Mouse (Mus musculus) thymus, adult 2 months (tissue): ENCODE measurements around the gene Mitf. TPM values are rescaled to one million over a fixed set of nuclear protein-coding genes. Genes with fewer than 3 reads are reported as not detected.

ENCODE experiments used
- DNase-seq: peaks from one replicate; pipeline ENCODE4 v3.0.0; 2021
- H3K27ac ChIP-seq: fragments of 200-500 bp; 2 replicates; pipeline ENCODE4 v1.5.1; 2012; ENCODE audit warnings: low read length, control low read depth; ENCODE audit not compliant: control insufficient read depth, insufficient read depth
- H3K27me3 ChIP-seq: fragments of 200-500 bp; 2 replicates; pipeline ENCODE4 v1.6.1; 2012; ENCODE audit warnings: mild to moderate bottlenecking, low read length, moderate library complexity, mixed read lengths; ENCODE audit not compliant: control insufficient read depth, insufficient read depth
- H3K36me3 ChIP-seq: fragments of 200-500 bp; 2 replicates; pipeline ENCODE4 v1.6.1; 2012; ENCODE audit warnings: mild to moderate bottlenecking, low read length, moderate library complexity; ENCODE audit not compliant: control insufficient read depth, insufficient read depth
- H3K4me1 ChIP-seq: fragments of 200-500 bp; replicated peaks from 2 replicates; pipeline ENCODE4 v1.6.1; 2012; ENCODE audit warnings: low read length; ENCODE audit not compliant: control insufficient read depth, insufficient read depth
- H3K4me3 ChIP-seq: fragments of 200-500 bp; 2 replicates; pipeline ENCODE4 v1.5.1; 2012; ENCODE audit warnings: mild to moderate bottlenecking, low read length, control low read depth, moderate library complexity; ENCODE audit not compliant: control insufficient read depth, insufficient read depth
- CTCF ChIP-seq: fragments of 200-500 bp; IDR thresholded peaks from 2 replicates; pipeline ENCODE4 v1.5.1; 2012; ENCODE audit warnings: mild to moderate bottlenecking, control low read depth, low read length, moderate library complexity, borderline replicate concordance; ENCODE audit not compliant: control insufficient read depth, poor library complexity, insufficient read depth; ENCODE audit errors: extremely low read depth
- POLR2A ChIP-seq: fragments of 200-500 bp; IDR thresholded peaks from 2 replicates; pipeline ENCODE4 v1.6.1; 2012; ENCODE audit warnings: mild to moderate bottlenecking, low read length, control low read depth, moderate library complexity; ENCODE audit not compliant: control insufficient read depth, poor library complexity, insufficient read depth; ENCODE audit errors: extremely low read depth
- WGBS: fragments of 180-500 bp; shearing (Covaris S2); methylation state at CpG from one replicate; pipeline ENCODE4 v1.1.7; 2018; 5-methylcytosine and 5-hydroxymethylcytosine counted together
- polyA plus RNA-seq: library from polyadenylated mRNA; depleted of rRNA; stranded (reverse); fragments of >200 nt; gene quantifications from 2 replicates; pipeline ENCODE4 v1.2.3, GENCODE M21; 2012

Mitf gene
- polyA plus RNA-seq, 1 experiment: 4.4 TPM

DNA sequence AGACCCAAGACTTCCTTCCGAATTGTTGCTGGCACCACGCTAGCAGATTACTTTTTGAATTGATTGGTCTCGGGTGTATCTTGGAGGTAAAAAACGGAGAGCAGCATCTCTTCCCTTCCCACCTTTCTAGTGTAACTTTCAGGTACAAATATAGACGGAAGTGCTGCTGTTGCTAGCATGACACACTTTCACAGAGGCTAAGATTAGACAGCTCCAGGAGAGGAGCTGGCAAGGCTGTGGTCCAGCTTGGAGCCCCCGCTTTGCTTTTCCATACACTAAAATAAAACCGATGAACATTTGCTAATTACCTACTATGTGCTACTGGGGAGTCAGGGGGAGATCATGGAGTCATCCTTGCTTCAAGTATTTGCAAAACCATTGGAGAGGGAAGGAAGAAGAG lies 37.3 kb upstream of the Mitf start:
- Histone ChIP-seq H3K4me3 (no peak overlapping the region), H3K4me1 (no peaks in the 10 kb centered on the region), H3K27ac (no peak overlapping the region), H3K27me3 (no peaks in the 10 kb centered on the region), H3K36me3 (no peaks in the 10 kb centered on the region)
- WGBS: 95% methylated on average over 7 of the region's 7 CpGs
- no peak for DNase-seq
- no peak for TF ChIP-seq CTCF
- no peak for TF ChIP-seq POLR2A

DNA sequence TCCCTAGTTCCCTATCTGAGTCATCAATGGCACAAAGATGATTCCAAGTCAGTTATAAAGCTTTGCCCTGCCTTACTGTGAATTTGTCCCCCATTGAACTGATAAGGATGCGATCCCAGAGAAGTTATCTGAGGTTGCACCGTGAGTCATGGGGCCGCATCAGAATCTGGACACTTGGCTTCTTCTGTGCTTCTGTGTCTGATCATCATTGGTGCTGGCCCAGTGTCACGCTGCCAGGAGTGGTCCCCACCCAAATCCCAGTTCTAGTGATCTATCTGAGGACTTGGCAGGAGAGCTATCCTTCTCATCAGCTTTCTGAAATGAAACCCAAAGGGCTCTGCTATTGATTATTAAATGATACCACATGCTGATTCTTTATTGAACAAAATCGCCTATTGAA lies 25.5 kb upstream of the Mitf start:
- no peaks in the 10 kb centered on the region for H3K4me1 ChIP-seq
- H3K4me3 ChIP-seq: no peak overlapping the region
- H3K27me3 ChIP-seq: no peaks in the 10 kb centered on the region
- H3K36me3 ChIP-seq: no peaks in the 10 kb centered on the region
- no peak for DNase-seq
- WGBS: 96% methylated on average over 5 of the region's 5 CpGs
- TF ChIP-seq POLR2A (no peak), CTCF (no peak)
- H3K27ac ChIP-seq: no peak overlapping the region

DNA sequence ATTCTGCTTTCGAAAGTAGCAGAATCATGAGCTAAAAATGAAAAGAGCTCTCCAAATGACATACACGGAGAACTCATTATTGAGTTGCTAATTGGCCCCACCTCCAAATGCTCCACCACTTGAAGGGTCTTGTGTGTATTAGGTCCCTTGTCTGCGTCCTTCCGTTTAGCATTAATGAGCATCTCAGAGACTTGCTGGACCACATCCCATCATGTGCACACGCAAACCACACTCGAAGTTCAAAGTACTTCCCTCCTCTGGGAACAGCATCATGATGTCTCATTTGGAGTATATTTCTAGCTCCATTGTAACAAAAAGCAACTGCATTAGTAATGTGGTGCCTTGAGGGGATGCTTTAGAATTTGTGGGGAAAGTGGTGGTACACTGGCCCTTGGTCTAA lies 24.6 kb upstream of the Mitf start:
- H3K4me3 ChIP-seq: no peak overlapping the region
- DNase-seq: no peak
- no peaks in the 10 kb centered on the region for H3K27me3 ChIP-seq

DNA sequence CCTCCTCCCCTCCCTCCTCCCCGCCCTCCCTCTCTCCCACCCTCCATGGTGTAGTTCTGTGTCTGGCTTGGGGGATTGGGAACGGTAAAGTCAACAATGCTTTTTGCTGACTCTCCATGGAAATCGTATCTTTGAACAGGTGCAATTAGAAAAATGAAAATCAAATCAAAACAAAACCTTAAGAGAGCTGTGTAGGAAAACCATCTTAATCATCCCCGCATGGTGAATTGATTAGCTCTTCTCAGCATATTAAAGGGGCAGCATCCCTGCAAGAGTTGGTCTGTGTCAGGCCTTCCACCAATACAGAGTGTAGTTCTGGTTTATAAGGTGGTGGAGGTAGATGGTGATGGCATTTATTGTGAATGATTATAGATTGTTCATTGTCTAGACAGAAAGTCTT lies 20.0 kb upstream of the Mitf start:
- no peak for TF ChIP-seq CTCF
- TF ChIP-seq POLR2A: no peak
- WGBS: 96% methylated on average over 4 of the region's 4 CpGs

More for the DNA sequence above, 24.6 kb upstream of the Mitf start:
- Histone ChIP-seq H3K36me3 (no peaks in the 10 kb centered on the region), H3K4me1 (no peaks in the 10 kb centered on the region), H3K27ac (no peak overlapping the region)
- TF ChIP-seq POLR2A (no peak), CTCF (no peak)
- 87% methylated on average over 6 of the region's 6 CpGs for WGBS

DNA sequence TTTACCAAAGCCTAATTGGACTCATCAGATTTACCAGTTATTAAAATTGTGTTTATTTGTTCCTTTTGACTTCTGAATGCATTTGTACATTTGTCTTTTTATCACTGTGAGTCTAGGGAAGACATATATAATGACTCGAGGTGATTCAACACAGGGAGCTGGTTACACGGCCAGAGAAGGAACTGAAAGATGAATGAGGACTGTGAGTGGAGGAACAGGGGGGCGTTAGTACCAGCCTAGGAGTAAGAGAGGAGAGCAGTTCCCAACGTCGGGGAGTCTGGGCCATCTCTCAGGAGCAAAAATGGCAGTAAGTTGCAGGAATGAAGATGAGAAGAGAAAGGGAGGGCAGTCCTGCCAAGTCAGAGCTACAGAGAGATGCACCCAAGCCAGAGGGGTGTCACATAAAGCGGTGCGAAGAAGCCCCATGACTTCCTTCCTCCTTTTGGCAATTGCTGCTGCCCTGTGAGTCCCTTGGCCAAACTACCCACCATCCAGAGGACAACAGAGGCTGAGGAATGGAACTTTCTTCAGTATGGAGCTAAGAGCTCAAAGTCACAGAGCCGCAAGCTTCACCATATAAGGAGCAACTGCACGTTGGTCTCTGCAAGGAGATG lies 18.4 kb upstream of the Mitf start:
- Histone ChIP-seq H3K27me3 (no peaks in the 10 kb centered on the region), H3K36me3 (no peaks in the 10 kb centered on the region), H3K4me3 (no peak overlapping the region), H3K4me1 (no peaks in the 10 kb centered on the region), H3K27ac (no peak overlapping the region)
- DNase-seq: no peak
- 50% methylated on average over 9 of the region's 9 CpGs for WGBS
- no peak for TF ChIP-seq POLR2A
- TF ChIP-seq CTCF: no peak

More for the DNA sequence above, 20.0 kb upstream of the Mitf start:
- no peak for DNase-seq
- Histone ChIP-seq H3K27me3 (no peaks in the 10 kb centered on the region), H3K4me1 (no peaks in the 10 kb centered on the region), H3K27ac (no peak overlapping the region), H3K4me3 (no peak overlapping the region), H3K36me3 (no peaks in the 10 kb centered on the region)

DNA sequence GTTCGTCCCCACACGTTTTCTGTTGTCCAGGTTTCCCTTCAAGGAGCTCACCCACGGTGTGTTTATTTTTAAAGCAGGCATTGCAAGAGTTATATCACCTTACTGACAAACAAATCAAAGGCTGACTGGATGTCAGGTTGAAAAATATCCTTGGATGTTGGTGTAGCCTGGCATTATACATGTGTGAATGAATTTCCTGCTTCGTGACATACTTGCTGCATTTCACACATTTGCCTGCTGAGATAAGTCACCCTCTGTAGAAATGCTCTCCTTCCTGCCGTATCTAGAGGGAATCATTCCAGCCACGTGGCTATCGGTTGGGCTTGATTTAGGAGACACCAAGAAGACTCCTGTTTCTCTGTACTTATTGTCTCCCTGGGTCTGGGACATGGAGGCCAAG lies 17.2 kb upstream of the Mitf start:
- WGBS: 87% methylated on average over 7 of the region's 7 CpGs
- Histone ChIP-seq H3K4me1 (no peaks in the 10 kb centered on the region), H3K27me3 (no peaks in the 10 kb centered on the region), H3K36me3 (no peaks in the 10 kb centered on the region), H3K4me3 (no peak overlapping the region), H3K27ac (no peak overlapping the region)
- DNase-seq: no peak
- TF ChIP-seq CTCF (no peak), POLR2A (no peak)

DNA sequence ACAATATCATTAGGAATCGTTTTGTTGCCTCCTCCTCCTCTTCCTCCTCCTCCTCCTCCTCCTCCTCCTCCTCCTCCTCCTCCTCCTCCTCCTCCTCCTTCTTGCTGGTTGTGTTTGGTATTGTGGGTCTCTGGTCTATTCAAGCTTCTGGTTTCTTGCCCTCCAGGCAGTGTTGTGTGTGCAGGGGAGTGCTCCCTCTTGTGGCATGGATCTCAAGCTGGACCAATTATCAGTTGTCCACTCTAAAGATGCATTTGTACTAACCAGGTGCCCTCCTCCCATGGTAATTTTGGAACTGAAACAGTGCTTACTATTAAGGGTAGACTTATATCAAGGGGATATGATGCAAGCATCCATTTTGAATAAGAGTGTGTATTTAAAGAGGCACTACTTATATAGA lies 14.7 kb upstream of the Mitf start:
- 79% methylated on average over 1 of the region's 1 CpGs for WGBS
- Histone ChIP-seq H3K4me1 (no peaks in the 10 kb centered on the region), H3K4me3 (no peak overlapping the region), H3K36me3 (no peaks in the 10 kb centered on the region), H3K27me3 (no peaks in the 10 kb centered on the region), H3K27ac (no peak overlapping the region)
- TF ChIP-seq CTCF (no peak), POLR2A (no peak)
- DNase-seq: peak; percentile 6
